Mouse (Mus musculus): ENCODE measurements around the gene Luc7l3.

DNA sequence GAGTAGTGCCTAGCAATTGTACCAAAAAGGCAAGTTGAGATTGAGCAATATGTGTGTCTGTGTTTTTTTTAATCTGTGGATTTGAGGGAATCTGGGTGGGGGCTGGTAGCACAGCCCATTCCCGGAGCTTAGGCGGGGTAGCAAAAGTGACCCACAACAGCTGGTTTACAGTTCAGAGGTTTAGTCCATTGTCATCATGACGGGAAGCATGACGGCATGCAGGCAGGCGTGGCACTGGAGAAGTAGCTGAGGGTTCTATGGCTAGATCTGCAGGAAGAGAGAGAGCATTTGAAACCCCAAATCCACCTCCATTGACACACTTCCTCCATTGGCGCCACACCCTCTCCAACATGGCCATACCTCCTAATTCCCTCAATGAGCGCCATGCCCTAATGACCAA, 51.9 kb downstream of the Luc7l3 start:
- no peak for TF ChIP-seq CTCF (IDR thresholded peaks at IDR 0.05; ENCODE audit: low read depth)
- TF ChIP-seq EP300 (IDR thresholded peaks at IDR 0.05; ENCODE audit: low read depth), result no peak

Data from liver, embryonic 14.5 days (tissue).